Mouse (Mus musculus) lung, adult 2 months (tissue): ENCODE data around the gene Neb.

Experiments
- CTCF ChIP-seq: fragments of 200-500 bp; IDR thresholded peaks from 2 replicates; pipeline ENCODE4 v1.5.1; 2011; ENCODE audit warnings: mild to moderate bottlenecking, low read length, control low read depth; ENCODE audit not compliant: insufficient read depth
- POLR2A ChIP-seq: fragments of 200-500 bp; IDR thresholded peaks from 2 replicates; pipeline ENCODE4 v1.6.1; 2011; ENCODE audit warnings: low read depth, mild to moderate bottlenecking, control low read depth, low read length, borderline replicate concordance; ENCODE audit errors: extremely low read depth

DNA sequence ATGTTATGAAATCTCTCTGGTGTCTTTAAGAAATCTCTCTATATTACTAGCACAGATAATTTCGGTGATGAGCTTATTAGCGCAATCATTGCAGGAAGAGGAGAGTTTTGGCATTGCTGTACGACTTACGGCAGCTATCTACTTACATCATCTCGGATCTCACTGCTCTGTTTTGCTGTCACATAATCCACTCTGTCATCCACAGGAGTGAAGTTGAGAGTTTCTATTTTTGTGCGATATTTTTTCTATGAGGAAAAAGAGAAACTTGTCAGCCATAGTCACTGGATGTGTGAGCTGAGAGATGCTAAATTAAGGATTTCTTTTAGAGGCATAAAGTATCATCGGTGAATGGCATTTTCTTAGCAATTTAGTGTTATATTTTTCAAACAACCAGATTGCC is 167.6 kb downstream of the Neb start:
- no peak for TF ChIP-seq CTCF
- no peak for TF ChIP-seq POLR2A
